Mouse (Mus musculus): ENCODE data around the gene Tent5a.

Tent5a gene

GRCm38 (mm10) chr9:85327242-85328211 is at the start of gene Tent5a:
Tent5a (minus strand) TSS chr9:85327348.
- DNase-seq: peak; percentile 92

GRCm38 (mm10) chr9:85376643-85377307 is 49.6 kb upstream of the Tent5a start:
- no peak for DNase-seq

DNA sequence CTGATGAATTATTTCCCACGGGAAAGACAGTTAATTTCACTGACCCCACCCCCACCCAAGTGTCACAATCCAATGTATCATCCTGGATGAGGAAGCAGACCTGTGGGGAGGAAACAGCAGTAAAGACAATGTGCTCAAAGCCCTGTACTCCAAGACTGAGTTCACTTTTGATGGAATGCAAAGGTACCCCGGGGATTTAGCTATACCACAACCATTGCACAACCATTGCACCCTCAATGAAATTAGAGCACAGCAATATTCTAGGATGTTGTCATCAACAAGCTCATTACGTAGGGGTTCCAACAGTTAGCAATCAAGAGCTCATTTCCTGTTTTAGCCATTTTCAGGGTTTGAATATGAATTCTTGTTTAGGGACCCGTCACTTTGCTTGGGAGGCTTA is 48.0 kb upstream of the Tent5a start:
- DNase-seq: no peak

- no peak for DNase-seq
These were observed 44.9 kb upstream of the Tent5a start for GRCm38 (mm10) chr9:85372034-85372433.

- DNase-seq: no peak
These were observed 42.4 kb upstream of the Tent5a start for GRCm38 (mm10) chr9:85369512-85369911.

- DNase-seq: no peak
These were observed 30.2 kb upstream of the Tent5a start for GRCm38 (mm10) chr9:85357154-85357860.

- no peak for DNase-seq
These were observed 28.4 kb upstream of the Tent5a start for GRCm38 (mm10) chr9:85355559-85355958.

DNA sequence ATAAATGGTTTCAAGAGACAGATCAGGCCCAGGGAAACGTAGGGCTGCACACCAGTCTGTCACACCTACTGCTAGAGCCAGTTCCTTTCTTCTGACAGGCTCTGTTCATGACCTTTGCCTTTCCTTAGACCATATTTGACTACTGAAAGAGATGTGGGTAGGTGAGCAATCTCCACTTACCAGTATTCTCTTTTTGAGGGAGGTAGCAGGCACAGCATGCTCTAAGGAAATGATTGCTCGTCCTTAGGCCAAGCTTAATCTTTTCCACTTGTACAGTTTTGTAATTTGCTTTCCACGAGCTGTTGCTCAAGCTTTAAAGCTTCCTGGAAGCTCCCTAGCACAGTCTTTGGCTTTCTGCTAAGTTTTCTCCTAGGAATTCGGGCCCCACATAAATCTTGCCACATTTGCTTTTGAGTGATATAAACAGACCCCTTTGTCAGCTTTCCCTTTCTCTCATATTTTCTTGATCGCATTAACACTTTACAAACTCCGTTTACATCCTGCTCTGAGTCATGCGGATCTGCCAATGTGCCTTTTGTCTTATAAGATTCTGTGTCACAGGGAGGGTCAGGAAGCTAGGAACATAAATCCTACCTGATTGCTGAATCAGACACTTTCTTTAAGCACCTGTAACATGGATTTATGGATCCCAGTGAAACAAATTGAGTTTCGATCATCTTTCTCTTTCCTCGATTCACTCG is 20.8 kb upstream of the Tent5a start:
- no peak for DNase-seq

DNA sequence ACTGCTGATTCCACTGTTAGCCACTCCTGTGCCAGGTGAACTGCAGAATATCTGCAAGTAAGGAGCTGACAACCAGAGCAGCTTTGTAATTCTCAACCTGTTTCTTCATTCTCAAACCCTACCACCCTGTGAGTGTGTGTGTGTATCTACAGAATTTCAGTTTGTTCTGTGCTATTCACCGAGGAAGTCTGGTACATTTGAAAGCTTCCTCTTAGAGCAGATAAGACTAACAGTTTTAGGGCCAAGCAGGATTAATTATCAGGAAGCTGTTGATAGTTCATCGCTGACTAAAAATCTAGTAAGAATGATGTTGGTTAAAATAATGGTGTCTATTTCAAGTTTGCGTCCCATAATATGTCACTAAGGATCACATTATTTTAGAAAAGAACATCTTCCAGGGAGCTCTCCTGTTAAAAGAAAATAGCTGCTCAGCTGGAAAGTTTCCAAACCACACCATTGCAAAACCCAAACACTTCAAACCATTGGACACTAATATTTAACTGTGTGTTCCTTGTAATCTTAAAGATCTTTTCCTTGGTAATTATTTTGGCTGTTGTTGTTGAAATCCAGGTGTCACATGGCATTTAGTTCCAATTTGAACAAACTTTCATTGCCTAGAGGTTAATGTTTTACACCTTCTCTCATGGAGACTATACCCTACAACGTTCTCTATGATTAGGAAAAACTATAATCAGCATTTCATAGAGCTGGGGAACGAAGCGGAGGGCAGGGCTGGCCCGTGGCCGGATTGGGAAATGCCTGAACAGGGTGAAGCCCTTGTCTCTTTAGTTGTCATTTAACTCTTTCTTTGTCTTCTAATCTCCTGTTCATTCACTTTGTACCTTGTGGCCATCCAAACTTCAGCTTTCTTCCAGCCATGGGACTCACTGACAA is 16.0 kb upstream of the Tent5a start:
- no peak for DNase-seq

DNA sequence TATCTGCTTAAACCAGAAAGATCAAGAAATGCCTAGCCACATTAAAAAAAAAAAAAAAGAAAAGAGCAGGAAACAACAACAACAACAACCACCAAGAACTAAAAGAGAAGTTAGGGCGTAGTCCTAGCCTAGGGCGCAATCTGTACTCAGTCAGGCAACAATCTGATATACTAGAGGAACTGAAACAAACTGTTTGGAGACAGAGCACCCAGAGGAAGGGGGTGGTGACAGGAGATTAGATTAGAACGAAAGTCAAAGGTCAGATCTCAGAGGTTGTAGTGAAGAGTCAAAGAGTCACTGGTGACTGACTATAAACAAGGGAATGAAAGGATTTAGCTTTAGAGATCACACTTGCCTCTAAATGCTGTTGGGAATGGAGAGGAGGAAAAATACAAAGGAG is 13.2 kb upstream of the Tent5a start:
- DNase-seq: no peak

GRCm38 (mm10) chr9:85336046-85336445 is 8.9 kb upstream of the Tent5a start:
- DNase-seq: no peak

GRCm38 (mm10) chr9:85331521-85331920 is 4.4 kb upstream of the Tent5a start:
- no peak for DNase-seq

- peak; percentile 87 for DNase-seq
These were observed 1.1 kb upstream of the Tent5a start for GRCm38 (mm10) chr9:85328259-85328658.

- DNase-seq: peak; percentile 75
These were observed 581 bp downstream of the Tent5a start for GRCm38 (mm10) chr9:85326292-85327241.

DNA sequence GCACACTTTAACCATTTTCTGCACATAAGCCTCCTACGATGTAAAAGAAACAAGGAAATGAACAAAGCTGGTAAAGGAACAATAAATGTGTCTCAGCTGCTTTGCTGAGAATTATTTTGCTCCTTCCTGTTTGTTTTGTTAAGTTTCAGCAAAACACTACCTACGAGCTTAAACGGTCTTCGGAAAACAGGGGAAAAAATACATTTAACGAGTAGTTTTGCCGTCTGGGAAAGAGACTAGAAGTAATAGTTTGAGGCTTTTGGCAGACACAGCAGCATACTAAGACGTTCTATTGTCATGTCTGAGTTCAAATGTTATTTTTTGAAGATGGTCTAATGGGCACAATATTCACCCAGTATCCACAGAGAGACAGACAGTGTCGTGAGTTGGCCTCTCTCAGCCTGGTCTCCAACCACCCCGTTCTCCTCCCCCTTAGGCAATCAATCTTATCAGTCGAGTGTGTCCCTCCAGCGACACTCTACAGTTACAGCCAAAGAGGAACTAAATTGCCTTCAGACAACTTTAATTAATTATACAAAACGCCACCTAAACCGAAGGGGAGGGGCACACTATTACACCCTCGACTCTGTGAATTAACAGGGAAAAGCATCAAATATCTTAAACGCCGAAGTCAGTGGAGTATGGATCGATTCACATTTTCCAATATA is 1.8 kb downstream of the Tent5a start:
- DNase-seq: peak; percentile 17

DNA sequence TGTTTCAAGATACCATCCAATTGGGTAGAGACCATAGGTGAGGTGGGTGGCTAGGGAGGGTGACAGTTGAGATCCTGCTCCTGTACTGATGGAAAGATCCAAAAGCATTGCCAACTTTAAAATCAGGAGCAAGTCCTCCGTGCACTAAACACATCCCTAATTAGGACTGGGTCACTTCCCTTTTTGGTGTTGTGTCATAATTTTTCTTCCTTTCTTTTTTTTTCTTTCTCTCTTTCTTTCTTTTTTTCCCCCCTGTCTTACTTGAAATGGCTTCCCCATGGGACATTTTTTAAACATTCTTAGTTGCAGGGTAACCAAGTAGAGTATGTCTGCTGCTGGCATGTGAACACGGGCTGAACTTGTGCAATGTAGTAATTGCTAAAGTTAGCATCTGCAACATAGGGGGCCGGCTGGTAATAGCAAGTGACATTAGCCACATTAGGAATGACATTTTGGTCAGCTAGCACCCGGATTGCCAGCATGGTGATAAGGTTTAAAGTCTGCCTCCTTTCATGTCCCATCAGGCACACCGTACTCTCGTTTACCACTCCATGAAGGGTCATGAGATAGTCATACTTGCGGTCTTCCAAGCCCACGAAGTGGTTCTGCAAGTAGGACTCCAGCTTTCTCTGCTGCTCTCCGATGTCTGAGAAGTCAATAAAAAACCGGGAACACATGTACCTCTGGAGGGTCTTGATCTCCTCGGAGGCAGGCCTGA is 2.8 kb downstream of the Tent5a start:
- DNase-seq: no peak

GRCm38 (mm10) chr9:85320167-85320951 is 6.8 kb downstream of the Tent5a start:
- DNase-seq: no peak

- DNase-seq: no peak
These were observed 11.0 kb downstream of the Tent5a start for GRCm38 (mm10) chr9:85316122-85316521.
